Mouse (Mus musculus): ENCODE results near the gene B4galt5.

The B4galt5 gene

DNA sequence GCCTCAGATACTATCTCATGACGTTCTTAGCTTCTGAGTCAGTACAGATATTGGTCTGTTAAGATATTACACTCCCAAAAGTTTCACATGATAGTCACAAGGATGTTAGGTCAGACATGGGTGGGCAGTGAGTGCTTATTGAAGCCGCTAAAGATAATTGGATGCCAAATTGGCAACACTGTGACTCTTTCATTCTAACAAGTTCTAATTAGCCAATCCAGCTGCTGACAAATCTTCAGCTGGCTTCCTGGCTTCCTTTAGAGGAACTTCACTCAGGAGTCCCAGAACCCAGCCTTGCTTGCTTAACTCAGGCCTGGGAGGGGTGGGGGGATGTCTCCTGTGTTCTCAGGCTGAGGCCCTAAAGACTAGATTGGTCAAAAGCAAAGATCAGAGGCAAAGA, 9.5 kb upstream of the B4galt5 start:
- peak; percentile 58 to 61 for DNase-seq

DNA sequence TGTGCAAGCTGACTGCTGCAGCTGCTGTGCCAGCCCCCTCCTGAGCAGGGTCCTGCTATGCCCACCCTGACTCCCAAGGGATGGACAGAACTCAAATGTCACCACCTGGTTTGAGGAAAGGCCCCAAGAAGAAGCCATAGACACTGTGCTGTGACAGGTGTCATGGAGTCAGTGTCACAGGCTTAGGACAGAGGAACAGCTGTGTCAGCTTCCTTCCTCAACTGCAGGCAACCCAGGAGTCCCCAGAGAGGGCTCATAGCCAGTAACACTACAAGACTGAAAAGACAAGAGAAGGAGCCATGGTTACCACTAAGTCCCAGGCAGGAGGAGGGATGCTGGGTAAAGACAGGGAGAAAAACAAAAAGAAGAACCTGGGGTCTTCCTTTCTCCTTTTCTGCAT, 7.9 kb upstream of the B4galt5 start:
- DNase-seq: no peak

DNA sequence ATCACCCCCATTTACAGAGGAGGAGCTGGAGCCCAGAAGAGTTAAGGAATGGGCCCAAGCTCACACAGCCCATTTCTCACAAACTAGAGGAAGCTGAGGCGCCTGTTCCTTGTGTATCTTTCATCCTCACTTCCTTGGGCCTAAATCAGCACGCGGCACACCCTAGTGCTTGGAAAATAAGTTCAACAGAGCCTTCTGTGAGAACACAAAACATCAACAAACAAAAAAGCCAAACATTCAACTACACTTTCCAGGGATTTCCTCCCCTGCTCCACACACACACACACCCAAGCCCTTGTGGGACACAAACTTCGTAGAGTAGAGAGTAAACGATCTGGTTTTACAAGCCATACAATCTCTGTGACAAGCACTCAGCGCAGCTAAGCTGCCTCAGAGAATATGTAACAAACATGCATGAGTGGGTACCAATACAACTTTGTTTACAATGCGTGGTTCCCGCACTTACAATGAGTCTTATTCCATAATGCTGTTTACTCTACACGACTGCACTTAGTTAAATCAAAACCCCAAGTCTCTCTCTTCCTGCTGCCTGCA, 5.7 kb upstream of the B4galt5 start:
- no peak for DNase-seq

DNA sequence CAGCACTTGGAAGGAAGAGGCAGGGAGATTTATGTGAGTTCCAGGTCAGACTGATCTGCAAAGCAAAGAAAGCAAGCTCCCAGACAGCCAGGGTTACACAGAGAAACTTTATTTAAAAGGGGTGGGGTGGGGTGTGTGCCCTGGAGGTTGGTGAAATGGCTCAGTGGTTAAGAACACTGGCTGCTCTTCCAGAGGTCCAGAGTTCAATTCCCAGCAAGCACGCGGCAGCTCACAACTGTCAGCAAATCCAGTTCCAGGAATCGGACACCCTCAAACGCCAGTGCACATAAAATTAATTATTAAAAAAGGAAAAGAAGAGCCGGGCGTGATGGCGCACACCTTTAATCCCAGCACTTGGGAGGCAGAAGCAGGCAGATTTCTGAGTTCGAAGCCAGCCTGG, 5.1 kb upstream of the B4galt5 start:
- no peak for DNase-seq

DNA sequence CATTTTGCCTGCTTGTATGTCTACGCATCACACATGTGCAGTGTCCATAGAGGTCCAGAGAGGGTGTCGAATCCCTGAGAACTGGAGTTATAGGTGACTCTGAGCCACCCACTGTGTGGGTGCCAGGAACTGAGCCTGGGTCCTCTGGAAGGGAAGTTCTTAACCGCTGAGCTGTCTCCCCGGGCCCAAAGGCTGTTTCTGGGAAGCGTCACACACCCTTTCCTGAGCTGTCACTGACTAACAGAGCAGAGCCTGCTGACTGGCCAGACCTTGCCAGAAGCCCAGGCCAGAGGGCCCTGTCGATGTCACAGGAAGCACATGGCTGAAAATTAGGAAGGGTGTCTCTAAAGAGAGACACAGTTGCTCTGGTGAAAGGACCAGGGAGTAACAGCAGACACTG, 3.5 kb upstream of the B4galt5 start:
- DNase-seq: peak in 1 of 2 experiments; percentile 46

DNA sequence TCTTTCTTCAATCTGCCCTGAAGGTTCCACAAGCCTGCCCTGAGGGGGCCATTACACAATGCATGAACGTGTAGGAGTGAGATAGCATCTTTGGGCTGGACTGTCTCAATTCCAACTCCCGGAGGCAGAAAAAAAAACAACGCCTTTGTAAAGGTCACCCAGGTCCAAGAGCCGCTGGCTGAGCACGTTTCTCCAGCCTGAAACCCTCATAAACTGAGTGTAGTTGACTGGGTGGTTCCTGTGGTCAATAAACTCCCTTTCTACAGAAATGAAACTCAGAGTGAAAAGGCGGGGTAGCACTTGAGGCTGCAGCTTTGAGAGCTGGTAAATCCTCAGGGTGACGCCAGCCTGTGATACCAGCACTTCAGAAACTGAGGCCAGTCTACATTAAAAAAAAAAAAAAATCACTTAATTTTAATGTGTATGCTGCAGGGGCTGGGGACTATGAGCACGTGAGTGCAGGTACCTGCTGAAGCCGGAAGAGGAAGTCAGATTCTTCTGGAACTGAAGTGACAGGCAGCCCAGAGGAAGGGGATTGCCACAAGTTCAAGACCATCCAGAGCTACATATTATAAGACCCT, 2.5 kb upstream of the B4galt5 start:
- peak; percentile 47 for DNase-seq

DNA sequence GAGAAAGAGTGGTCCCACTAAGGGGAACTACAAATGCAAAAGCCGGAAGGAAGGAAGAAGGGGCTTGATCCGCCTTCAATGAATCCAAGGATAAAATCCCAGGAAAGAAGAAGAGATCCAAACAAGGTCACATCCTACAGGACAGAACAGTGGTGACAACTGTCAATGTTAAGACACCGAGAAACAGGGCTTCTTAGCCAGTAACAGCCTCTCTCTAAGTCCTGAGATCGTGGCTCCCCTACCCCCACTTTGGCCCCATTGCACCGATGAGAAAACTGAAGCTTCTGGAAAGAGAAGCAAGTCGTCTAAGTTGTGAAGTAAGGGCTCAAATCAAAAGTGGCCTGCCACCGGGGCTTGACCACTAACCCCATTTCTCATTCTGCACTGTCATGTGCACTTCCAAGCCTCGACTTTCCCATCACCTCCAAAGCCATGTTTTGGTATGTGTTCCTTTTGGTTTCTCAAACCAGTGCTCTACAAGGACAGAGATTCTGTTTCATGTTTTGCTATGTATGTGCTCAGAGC, 1.2 kb upstream of the B4galt5 start:
- DNase-seq: no peak

DNA sequence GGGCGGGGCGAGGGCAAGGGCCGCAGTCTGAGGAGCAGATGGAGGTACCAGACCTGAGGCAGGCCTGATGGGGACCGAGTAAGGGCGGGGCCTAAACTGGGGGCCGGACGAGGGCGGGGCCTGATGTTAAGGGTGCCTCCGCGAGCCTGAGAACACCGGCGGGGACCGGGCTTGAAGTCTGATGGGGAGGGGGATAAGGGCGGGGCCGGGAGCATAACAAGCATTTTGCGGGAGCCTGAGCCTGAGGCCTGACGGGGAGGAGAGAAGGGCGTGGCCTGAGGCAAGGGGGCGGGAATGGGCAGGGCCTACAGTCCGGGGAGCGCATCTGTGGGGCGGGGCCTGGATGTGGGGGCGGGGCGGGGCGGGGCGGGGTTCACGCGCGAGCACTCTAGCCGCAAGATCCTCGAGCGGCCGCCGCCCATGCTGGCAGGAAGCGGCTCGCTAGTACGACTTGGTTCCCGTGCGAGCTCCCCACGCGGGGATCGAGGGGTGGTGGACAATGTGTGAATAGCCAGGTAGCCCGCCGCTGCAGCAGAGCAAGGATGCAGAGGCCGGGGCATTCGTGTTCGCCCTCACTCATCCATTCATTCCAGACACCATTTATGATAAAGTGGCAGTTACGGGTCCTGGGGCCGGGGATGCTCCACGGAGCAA, 427 bp upstream of the B4galt5 start:
- peak; percentile 96 to 98 for DNase-seq

DNA sequence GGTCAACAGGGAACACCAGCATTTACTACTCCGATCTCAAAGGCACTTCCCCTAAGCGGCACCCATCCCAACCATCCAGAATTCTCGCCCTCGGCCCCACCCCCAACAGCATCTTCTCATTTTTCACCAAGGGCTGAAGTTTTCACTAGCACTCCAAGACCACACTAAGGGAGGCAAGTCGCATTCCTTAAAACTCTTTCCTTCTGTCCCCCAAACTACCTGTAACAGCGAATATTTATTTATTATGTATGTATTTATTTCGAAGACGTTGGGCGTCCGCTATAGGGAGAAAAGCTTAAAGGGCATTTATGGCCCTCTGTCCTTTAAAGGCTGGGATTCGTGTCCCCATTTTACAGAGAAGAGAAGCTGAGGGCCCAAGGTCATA, 1.0 kb downstream of the B4galt5 start:
- DNase-seq: peak; percentile 46 to 56

DNA sequence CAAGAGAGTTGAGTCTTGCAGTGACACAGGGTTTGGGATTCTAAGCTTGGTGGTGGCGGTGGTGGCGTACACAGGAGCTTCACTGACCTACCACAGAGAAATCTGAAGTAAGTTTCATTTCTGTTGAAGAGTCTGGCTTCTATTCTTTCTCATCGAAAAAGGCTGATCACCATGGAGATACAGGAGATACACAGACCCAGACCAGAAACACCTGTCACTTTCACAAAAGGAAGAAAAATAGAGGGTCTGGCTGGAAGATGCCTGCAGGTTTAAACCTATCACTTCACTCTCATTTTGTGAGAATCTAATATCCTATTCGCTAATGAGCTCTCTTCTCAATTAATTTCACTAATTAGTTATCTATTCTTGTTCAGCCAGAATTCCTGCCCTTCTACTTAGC, 1.6 kb downstream of the B4galt5 start:
- DNase-seq: no peak

DNA sequence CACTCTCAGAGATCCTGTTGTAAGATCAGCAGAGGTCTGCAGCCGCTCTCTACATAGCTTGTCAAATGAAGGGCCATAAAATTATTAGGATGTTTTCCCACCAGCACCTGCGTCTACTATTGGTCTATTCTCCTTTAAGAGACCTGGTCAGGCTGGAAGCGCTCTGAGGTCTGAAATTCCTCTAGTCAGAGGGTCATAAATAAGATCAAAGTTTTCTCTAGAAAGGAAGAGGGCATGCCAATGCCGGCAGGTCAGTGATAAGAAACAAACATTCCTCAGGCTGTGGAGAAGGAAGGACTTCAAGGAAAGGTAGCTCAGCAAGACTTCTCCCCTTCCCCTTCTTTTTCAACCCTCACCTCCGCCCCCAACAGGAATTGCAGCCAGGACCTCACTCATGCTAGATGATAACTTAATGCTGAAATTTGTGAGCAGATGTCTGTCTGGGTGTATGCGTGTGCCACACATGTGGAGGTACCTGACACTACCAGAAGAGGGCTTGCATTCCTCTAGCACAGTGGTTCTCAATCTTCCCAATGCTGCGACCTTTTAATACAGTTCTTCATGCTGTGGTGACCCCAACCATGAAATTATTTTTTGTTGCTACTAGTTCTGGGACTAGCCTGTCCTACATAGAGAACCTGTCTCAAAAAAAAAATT, 3.3 kb downstream of the B4galt5 start:
- no peak for DNase-seq

DNA sequence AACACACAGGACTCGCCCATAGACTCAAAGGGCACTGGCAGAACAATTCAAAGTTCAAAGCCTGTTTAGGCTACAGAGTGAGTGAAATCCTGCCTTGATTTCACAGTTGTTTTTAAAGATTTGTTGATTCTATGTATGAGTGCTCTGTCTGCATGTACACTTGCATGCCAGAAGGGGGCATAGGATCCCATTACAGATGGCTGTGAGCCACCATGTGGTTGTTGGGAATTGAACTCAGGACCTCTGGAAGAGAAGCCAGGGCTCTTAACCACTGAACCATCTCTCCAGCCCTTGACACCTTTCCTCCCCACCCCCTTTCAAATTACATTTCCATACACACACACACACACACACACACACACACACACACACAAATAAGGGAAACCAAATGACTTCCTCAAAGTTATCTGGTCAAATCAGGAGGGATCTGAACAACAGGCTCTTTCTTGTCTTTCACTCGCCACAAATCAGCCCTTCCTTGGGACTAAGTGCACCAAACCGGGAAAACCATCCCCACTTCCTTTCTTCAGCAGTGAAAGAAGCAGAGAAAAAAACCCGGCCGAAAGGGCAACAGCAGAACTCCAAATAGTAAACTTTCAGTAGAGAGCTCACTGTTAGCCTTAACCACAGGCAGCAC, 4.0 kb downstream of the B4galt5 start:
- no peak for DNase-seq

DNA sequence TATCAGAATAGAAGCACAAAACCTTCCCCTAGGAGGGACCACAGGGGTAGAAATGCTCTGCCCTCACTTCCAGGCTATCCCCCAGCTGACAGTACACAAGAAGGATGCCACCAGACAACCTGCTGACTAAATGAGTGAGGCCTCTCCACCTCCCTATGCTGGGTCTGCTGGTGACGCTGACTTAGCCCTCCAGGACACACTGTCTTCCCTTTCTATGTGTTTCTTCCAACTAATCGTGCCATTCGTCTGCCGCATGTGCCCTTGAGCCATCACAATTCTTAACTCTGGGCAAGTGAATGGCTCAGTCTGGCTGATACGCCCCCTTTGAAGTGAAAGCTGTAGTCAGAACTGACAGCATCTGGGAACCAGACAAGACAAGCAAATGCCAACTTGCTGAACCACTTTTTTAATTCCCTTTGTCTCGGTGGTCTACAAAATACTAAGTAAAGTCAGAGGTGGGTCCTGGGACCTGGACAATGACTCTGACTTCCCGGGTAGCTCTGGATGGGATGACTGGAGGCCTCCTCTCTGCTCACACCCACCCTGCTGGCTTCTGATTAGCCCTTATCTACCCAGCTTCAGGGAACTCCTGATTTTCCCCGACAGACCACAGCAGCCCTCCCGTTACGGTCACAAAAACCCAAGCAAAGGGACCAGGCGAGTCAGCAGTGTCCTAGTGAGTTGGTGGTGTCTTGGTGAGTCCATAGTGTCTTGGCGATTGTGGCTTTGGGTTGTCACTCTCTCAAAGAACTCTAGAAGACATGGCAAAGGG, 5.4 kb downstream of the B4galt5 start:
- DNase-seq: no peak

DNA sequence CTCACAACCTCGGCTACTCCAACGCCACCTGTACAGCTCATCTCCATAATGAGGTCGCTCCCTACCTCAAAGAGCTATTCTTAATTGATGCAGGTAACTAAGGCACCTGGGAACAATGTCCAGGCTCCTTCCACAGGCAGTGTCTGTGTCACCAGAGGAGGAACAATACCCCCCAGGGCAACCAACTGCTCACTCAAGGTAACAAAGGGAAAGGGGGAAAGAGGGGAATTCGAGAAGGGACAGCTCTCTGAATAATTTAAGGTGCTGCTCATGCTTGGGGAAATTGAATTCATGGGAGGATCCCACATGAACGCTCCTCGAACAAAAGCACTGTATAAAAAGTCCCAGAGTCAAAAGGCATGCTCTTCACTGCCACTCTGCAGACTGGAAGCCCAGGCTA, 6.1 kb downstream of the B4galt5 start:
- DNase-seq: no peak

DNA sequence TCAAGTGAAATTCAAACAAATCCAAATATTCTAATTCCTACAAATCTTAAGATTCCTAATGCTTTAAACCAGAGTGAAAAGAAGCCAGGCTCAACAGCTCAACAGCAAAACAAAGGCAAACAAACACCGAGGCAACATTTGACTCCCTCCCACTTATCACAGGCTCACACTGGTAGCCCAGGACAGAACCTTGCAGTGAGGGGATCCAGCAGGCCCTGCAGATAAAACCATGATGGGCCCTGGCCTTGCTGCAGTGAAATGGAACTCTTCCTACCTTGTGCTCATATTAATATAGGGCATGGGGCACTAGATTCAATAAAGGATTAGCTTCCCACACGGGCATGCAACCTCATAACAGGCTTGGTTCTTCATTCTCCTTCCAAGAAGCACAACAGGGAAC, 11.4 kb downstream of the B4galt5 start:
- DNase-seq: no peak

DNA sequence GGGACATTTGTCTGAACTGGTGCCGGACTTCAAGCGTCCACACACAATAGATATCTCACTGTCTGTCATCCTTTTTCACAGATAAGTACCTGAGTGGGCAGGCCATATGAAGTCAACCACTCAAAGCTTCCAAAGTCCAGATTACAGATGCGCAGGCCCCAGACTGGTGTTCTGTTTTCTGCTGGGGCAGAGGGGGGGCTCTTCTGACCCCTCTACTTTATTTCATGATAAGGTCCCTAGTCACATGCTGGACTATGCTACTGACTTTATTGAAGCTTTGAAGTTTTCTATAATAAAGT, 11.8 kb downstream of the B4galt5 start:
- DNase-seq: no peak

DNA sequence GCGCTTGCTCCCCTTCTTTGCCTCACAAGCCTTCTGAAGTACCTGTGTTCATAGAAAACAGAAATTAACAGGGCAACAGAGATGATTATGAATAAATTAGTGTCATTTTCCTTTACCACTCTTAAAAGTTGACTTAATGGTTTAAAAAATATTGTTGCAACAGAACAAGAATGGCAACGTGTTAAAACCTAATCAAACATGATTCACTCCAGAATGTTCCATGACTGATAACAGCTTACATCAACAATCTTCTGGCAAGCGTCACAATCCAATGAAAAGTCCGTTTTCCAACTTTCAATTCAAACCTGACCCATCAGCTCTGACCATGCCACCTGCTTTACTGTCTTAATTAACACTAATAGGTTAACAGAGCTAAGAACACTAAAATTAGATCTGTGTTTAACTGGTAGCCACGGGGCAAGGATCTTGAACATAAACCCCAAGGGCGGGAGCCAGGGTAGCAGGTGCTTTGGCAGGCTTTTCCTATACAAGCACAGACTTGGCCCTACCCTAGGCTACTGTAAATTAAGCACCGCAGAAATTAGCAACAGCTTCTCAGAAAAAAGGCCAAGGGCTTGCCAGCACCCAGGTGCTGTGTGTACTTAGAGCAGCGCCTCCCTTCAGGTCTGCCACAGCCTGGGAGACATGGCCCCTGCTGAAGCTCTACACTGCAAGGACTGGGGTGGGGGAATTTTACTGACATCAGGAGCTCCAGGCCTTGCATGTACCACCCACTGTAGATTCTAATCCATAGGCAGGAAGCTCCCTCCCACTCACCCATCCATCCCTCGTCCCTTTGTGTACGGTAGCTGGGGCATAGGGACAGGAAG, 12.4 kb downstream of the B4galt5 start:
- peak; percentile 32 to 58 for DNase-seq

DNA sequence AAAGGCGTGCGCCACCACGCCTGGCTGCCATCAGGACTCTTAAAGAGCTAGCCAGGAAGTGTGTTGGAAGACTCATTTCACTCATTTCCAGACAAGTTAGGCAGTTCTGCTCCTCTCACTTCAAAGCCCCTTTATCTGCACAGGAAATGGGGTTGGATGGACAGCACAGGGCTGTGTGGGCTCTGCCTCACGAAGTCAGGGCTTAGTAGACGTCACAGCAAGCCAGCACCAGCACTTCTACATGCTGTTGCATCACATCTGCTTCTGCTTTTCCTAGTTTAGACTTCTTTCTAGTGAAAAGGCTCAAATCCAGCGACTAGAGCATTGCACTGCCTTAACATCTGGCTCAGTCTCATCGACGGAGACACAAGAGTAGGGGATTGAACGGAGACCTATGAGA, 13.9 kb downstream of the B4galt5 start:
- peak in 1 of 2 experiments; percentile 30 for DNase-seq

DNA sequence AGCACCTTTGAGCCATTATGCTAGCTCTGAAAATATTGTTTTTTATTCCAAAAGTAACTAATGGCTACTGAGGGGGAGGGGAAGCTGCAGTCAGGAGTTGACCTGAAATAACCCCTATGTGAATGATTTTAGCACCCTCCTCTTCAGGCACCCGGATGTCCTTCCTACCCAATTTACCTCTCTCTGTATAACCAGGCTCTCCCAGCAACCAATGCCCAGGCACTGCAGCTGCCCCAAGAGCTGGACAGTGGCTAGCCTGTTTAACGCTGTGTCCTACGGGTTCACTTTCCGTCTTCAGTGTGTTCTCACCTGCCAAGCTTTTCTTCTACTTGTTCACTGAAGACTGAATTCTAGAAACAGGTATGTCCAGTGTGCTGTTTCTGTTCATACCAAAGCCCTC, 14.7 kb downstream of the B4galt5 start:
- DNase-seq: no peak

DNA sequence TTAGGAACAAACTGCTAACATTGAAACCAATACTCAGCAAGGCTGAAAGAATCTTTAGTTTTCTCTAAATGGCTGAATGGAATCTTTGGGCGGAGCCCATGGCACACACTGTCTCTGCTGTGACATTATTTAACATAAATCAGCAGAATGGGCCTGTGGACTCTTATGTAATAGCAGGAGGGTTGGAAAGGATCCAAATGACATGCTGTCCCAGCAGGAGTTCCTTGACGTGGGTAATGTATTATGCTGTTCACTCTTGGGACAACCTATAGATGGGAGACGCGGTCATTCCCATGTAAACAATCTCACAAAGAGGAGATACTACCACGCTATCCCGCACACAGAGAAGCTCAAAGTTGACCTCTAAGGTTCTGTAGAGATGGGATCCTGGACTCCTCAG, 15.5 kb downstream of the B4galt5 start:
- DNase-seq: no peak

DNA sequence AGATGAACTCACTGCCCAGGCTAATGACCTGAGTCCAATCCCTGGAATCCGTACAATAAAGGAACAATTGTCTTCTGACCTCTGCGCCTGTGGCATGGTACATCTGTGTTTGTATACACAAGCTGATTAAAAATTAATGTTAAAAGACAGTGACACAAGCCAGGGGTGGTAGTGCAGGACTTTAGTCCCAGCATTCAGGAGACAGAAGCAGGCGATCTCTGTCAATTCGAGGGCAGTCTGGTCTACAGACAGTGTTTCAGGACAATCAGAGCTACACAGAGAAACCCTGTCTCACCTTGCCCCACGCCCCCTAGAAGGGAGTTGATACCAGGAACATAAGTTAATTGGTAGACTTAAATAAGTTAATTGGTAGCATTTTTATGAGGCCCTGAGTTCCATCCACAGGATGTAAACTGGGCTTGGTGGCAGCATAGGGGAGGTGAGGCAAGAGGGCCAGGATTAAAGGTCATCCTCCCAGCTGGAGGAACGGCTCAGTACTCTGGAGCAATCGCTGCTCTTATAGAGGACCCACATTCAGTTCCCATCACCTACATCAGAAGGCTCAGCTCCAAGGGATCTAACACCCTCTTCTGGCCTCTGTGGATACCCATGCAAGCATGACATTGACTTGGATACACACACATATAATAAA, 16.5 kb downstream of the B4galt5 start:
- DNase-seq: no peak

All from lung, postnatal 4 days (tissue).